Comparison of ENCODE assay signal across 32 mouse cellular contexts in genomic region chr12:13607021-13607420, GRCm38 (mm10).
"Had no signal": no experiment of that assay in that cellular context is flagged by ENCODE, and none has a peak within 500 bp of the region (broad histone marks: within the 10 kb centered on the region; RNA-seq: fewer than 3 reads in every experiment).

No protein-coding gene starts in this region.

- DNase-seq: left cerebral cortex, postnatal 4 days; liver; liver, embryonic 13.5 days; liver, postnatal 0 days; lung, adult 18-20 months; lung, adult 2 months; lung, embryonic 14.5 days; lung, postnatal 10 days; lung, postnatal 14 days; lung, postnatal 36 days; lung, postnatal 4 days; midbrain, embryonic 14.5 days had no signal

- H3K4me1 ChIP-seq: limb, embryonic 12.5 days; limb, embryonic 13.5 days; limb, embryonic 15.5 days; liver, embryonic 12.5 days; liver, embryonic 13.5 days; liver, embryonic 15.5 days; lung, embryonic 15.5 days; megakaryocyte, embryonic 14.5 days; midbrain, embryonic 10.5 days; midbrain, embryonic 12.5 days; midbrain, embryonic 13.5 days; midbrain, embryonic 15.5 days; neural tube, embryonic 12.5 days had no signal

- H3K9ac ChIP-seq: limb, embryonic 12.5 days; limb, embryonic 13.5 days; limb, embryonic 15.5 days; liver, embryonic 12.5 days; liver, embryonic 13.5 days; liver, embryonic 14.5 days; liver, embryonic 15.5 days; liver, postnatal 0 days; lung, embryonic 14.5 days; lung, embryonic 15.5 days; midbrain, embryonic 12.5 days; midbrain, embryonic 13.5 days; midbrain, embryonic 15.5 days; neural tube, embryonic 12.5 days had no signal

- H3K4me2 ChIP-seq: limb, embryonic 12.5 days; limb, embryonic 13.5 days; limb, embryonic 15.5 days; liver, embryonic 11.5 days; liver, embryonic 12.5 days; liver, embryonic 13.5 days; liver, embryonic 15.5 days; lung, embryonic 14.5 days; lung, embryonic 15.5 days; midbrain, embryonic 12.5 days; midbrain, embryonic 13.5 days; midbrain, embryonic 15.5 days; neural tube, embryonic 12.5 days had no signal

- H3K27ac ChIP-seq: left cerebral cortex, adult 2 months; limb, embryonic 10.5 days; limb, embryonic 12.5 days; limb, embryonic 13.5 days; limb, embryonic 15.5 days; liver, embryonic 12.5 days; liver, embryonic 13.5 days; liver, embryonic 14.5 days; liver, embryonic 15.5 days; lung, embryonic 15.5 days; macrophage; midbrain, embryonic 10.5 days; midbrain, embryonic 12.5 days; midbrain, embryonic 13.5 days; midbrain, embryonic 15.5 days; neural tube, embryonic 12.5 days had no signal

- H3K4me3 ChIP-seq: left cerebral cortex, adult 2 months; limb, embryonic 10.5 days; limb, embryonic 12.5 days; limb, embryonic 13.5 days; limb, embryonic 15.5 days; liver, embryonic 12.5 days; liver, embryonic 13.5 days; liver, embryonic 15.5 days; lung, embryonic 15.5 days; megakaryocyte, embryonic 14.5 days; midbrain, embryonic 10.5 days; midbrain, embryonic 12.5 days; midbrain, embryonic 13.5 days; midbrain, embryonic 15.5 days; myocyte; neural tube, embryonic 12.5 days had no signal

- ATAC-seq: liver, embryonic 12.5 days; liver, postnatal 0 days; lung, postnatal 0 days; midbrain, embryonic 13.5 days; midbrain, embryonic 15.5 days; midbrain, embryonic 16.5 days had no signal

- H3K36me3 ChIP-seq: limb, embryonic 10.5 days; limb, embryonic 12.5 days; limb, embryonic 13.5 days; limb, embryonic 15.5 days; liver, embryonic 12.5 days; liver, embryonic 13.5 days; liver, embryonic 15.5 days; lung, embryonic 15.5 days; midbrain, embryonic 10.5 days; midbrain, embryonic 12.5 days; midbrain, embryonic 13.5 days; midbrain, embryonic 15.5 days; neural tube, embryonic 12.5 days had no signal

- H3K27me3 ChIP-seq: limb, embryonic 12.5 days; limb, embryonic 13.5 days; limb, embryonic 15.5 days; liver, embryonic 12.5 days; liver, embryonic 13.5 days; liver, embryonic 15.5 days; lung, embryonic 15.5 days; megakaryocyte, embryonic 14.5 days; midbrain, embryonic 12.5 days; midbrain, embryonic 13.5 days; midbrain, embryonic 15.5 days; neural tube, embryonic 12.5 days had no signal

- H3K9me3 ChIP-seq: limb, embryonic 10.5 days; limb, embryonic 12.5 days; limb, embryonic 13.5 days; limb, embryonic 15.5 days; liver, embryonic 12.5 days; liver, embryonic 13.5 days; liver, embryonic 15.5 days; lung, embryonic 15.5 days; midbrain, embryonic 10.5 days; midbrain, embryonic 12.5 days; midbrain, embryonic 13.5 days; midbrain, embryonic 15.5 days; neural tube, embryonic 12.5 days had no signal
